Mouse (Mus musculus): Measurements from ENCODE around the gene Rhoc.

The Rhoc gene

DNA sequence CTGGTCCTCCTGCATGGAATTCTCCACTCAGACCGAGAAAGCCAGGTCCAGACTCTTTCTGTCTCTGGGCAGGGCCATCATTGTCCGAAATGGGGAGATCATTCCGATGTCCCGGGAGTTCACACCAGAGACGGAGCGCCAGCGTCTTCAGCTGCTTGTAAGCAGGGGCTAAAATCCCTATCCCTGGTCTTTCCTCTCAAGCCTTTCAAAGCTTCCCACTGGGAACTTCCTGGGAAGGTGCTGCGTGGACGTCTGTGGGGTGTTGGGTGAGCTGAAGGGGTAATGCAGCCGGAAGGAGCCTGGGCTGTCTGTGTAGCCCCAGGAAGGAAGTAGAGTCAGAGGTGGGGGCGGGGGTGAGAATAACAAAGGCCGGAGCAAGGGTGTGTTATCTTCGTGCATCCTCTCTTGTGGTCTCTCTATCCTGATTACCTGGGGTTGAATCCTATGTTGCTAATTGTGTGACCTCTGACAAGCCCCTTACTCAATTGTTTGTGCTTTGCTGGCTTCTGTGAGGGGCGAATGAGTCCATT is 4.1 kb upstream of the Rhoc start:
- in situ Hi-C loops (cut with MboI, MseI): loop anchor here (5.0 to 10.0 kb wide), 4 partner anchors 73 to 278 kb away; partner anchors contain the start of genes Cttnbp2nl (in 1 of the 2) and Wnt2b (in 1 of the 2)

DNA sequence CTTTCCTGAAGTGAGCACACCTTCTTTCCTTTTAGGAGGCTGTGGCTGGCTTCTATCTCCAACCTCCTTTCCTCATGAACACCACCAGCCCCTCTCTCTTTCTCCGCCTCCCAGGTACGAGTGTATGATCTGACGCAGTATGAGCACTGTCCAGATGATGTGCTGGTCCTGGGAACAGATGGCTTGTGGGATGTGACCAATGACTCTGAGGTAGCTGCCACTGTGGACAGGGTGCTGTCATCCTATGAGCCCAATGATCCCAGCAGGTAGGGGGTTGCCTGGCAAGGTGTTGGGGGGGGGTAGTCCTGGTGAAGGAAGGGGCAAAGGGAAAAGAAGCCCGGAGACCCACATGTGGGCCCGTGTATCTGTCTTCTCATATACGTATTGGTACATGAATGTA is 2.9 kb upstream of the Rhoc start:
- in situ Hi-C loops (cut with MboI, MseI): loop anchor here in 1 of 2 experiments (10.0 kb wide), 2 partner anchors 180 to 270 kb away; partner anchors contain the start of genes Cttnbp2nl and Wnt2b

DNA sequence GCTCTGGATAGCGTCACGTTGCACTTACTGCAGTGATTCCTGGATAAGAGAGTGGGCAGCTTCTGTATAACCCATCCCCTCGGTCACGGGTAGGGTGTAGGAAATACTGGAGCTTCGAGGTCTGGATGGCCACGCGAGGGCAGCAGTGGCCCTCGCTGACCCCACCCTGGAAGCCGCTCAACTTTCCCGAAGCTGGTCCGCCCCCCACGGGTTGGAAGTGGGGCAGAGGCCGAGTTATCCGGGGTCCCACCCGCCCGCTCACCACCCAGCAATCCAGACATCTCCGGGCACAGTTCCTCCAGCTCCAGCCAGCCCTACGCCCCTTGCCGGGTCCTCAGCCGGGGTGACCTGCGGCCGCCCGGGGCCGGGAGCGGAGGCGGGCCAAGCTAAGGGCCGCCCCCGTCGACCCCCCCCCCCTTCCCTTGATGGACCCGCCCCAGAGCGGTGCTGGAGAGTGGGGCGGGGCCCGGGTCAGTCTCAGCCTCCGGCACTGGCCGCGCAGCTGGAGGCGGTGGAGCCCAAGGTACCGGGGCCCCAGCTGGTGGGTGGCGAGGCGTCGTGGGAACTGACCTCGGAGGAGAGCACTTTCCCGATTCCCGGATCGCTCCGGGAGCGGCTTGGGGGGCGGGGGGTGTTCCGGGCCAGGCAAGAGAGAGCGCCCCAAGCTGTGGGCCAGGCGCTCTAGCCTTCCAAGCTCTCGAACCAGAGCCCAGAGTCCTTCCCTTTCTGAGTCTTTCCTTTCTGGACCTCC is 561 bp downstream of the Rhoc start:
- in situ Hi-C loops (cut with MboI, MseI): loop anchor here in 1 of 2 experiments (10.0 kb wide), 2 partner anchors 176 to 266 kb away; partner anchors contain the start of genes Cttnbp2nl and Wnt2b

DNA sequence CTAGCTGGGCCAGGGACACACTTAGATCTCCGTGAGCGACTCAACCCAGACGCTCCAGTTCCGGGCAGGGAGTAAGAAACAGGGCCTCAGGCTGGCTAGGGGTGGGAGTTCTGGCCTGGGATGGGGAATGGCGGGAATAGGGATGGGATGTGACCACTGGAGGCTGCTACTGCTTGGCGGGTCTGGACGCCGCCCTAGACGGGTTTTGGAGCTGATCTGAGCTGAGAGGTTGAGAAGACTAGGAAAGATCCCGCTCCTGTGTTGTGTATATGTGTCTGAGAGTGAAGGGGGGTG is 1.1 kb downstream of the Rhoc start:
- in situ Hi-C loops (cut with MboI, MseI): loop anchor here in 1 of 2 experiments (10.0 kb wide), 2 partner anchors 176 to 266 kb away; partner anchors contain the start of genes Cttnbp2nl and Wnt2b

DNA sequence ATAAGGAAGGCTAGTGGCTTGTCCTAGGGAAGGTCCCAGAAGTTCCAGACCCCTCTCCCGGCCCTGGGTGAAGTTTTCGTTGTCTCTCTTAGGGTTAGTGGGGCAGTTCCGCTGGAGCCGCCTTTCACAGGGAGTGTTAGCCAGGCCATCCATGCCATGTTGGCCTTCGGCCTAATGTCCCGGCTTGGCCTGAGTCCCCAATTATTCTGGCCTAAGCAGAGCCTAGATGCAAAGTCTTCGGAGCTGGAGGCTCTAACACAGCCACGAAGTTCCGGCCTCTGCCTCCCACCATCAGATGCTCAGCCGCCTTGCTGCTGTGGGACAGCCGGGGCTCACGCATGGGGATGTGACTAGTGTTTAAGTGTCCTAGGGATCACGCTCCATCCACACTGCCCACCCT is 1.6 kb downstream of the Rhoc start:
- in situ Hi-C loops (cut with MboI, MseI): loop anchor here in 1 of 2 experiments (10.0 kb wide), 2 partner anchors 175 to 265 kb away; partner anchors contain the start of genes Cttnbp2nl and Wnt2b

- in situ Hi-C loops (cut with MboI, MseI): no loop called here
These were observed 2.3 kb downstream of the Rhoc start for GRCm38 (mm10) chr3:104790401-104790937.

- in situ Hi-C loops (cut with MboI, MseI): no loop called here
These were observed 2.8 kb downstream of the Rhoc start for GRCm38 (mm10) chr3:104791017-104791416.

DNA sequence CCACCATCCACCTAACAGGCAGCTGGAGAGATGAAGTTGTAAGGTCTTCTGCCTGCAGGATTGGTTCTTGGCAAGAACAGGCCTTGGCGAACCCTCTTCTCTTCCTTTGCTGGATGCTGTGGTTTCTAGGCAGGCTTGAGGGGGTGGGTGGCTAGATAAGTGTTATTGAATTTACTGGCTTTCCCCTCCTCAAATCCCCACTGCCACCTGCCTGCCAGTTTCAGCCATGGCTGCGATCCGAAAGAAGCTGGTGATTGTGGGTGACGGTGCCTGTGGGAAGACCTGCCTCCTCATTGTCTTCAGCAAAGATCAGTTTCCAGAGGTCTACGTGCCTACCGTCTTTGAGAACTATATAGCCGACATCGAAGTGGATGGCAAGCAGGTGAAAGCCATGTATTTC is 3.5 kb downstream of the Rhoc start:
- in situ Hi-C loops (cut with MboI, MseI): no loop called here

DNA sequence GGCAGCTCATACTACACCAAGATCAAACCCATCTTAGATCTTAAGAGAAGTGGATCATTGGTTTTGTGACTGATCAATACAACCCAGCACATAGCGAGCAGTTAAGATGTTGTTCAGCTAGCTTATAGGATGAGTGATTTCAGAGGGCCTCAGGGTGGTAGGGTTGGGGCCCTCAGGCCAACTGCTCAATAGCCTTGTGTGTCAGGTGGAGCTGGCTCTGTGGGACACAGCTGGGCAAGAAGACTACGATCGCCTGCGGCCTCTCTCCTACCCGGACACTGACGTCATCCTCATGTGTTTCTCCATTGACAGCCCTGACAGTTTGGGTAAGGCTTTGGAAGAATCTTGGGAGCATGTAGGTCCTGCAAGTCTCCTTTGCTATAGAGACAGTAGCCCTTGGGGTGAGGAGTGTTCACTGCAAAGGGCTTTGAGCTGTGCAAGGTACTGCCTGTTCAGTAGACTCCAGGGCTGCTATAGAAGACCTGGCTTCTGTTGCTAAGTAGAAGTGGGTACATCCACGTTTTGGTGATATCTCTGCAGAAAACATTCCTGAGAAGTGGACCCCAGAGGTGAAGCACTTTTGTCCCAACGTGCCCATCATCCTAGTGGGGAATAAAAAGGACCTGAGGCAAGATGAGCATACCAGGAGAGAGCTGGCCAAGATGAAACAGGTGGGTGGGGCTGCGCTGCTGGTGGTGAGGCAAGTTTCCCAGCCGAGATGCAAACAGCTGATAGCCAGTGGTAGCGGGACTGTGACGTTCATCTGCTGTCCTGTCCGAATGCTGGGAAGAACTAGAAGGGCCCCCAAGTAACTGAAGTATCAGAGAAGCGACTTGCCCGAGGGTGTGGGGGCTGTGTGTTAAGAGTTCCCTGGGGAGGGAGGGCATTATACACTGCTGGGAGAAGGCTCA is 4.4 kb downstream of the Rhoc start:
- in situ Hi-C loops (cut with MboI, MseI): no loop called here

GRCm38 (mm10) chr3:104793871-104794828 is 6.0 kb downstream of the Rhoc start:
- in situ Hi-C loops (cut with MboI, MseI): no loop called here

DNA sequence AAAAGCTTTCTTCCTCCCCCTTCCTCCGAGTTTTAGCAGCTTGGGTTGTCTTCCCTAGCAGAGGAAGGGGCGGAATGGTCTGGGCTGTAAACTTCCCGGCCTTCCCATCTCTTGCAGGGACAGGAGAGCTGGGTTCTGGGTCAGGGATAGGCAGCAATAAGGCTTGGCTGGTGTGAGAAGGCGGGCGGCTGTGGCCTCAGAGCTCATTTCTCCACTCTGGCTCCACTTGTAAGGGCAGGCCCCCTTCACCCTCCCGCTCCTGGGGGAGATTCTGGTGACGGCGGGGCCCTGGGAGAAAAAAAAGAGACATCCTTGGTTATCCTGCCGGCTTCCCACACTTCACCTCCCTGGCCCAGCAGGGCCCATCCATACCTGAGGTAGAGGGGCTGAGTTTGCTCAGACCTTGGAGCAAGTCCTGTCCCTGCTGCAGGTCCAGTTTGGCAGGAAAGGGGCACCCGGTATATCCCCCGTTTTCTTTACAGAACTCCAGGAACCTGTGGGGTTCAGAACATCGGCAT is 6.8 kb downstream of the Rhoc start:
- in situ Hi-C loops (cut with MboI, MseI): no loop called here

DNA sequence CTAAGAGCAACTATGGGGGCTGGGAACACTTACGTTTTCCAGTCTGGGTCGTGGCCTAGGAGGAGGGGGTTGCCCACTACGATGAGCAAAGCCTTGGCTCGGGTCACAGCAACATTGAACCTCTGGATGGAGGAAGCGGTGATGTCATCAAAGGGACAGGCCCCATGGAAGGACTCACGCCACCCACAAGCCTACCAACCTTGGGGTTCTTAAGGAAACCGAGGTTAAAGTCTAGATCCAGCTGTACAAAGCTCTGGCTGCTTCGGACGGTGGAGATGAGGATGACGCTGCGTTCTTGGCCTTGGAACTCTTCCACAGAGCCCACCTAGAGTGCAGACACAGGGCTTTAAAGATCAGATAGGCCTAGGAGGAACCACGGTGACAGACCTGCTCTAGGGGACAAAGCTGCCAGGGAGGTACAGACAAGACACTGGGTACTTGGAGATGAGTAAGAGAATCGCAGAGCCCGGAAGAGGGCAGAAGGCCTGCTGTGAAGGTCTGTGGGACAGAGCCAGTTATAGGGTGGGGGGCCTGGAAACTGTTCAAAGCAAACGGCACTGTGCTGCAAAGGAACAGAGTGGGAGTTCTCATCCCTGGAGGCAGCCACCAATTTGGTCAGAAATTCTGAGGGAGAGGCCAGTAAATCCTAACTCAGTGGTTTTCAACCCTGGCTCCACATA is 7.6 kb downstream of the Rhoc start:
- in situ Hi-C loops (cut with MboI, MseI): no loop called here

DNA sequence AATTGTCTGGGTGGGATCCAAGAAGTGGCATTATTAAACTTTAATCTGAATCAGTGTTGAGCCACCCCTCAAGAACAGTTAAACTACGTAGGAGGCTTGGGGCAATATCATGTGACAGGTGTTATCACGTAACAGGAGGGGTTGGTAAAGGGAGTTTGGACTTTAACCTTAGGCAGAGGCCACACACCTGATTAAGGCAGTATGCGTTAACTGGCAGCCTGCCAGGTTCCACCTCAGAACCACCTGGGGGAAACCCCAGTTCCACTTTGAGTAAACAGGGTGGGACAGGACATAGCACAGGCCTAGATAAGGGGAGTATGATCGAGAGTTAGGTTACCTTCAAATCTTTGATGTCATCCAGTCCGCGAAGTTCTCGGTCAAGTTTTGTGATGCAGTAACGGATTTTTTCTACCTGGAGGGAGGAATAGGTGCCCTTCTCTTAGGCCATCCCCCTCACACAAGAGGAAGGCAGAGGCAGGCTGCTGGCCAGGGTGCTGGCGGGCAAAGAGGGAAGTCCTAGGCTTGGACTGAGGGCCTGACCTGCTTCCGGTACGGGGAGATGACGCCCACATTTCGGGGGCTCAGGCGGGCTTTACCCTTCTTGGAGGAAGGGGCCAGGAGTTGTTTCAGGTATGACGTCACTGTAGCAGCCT is 8.4 kb downstream of the Rhoc start:
- in situ Hi-C loops (cut with MboI, MseI): no loop called here

DNA sequence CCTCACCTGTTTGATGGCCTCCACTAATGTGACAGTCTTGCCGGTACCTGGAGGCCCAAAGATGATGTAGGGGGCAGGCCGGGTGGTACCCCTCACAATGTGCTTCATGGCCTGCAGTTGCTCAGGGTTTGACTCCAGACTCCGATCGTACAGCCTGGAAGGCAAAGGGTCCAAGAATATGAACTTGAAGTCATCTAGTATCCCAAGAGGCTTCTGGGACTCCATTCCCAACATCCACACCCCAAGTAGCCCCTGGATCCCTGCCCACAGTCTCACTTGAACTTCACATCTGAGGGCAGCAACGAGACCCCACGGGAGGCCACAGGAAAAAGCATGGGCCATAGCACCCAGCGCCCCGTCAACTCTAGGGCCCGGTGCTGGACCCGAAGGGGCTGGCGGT is 12.5 kb downstream of the Rhoc start:
- in situ Hi-C loops (cut with MboI, MseI): no loop called here

GRCm38 (mm10) chr3:104801481-104801880 is 13.3 kb downstream of the Rhoc start:
- in situ Hi-C loops (cut with MboI, MseI): no loop called here

GRCm38 (mm10) chr3:104804312-104804711 is 16.1 kb downstream of the Rhoc start:
- in situ Hi-C loops (cut with MboI, MseI): no loop called here

GRCm38 (mm10) chr3:104805539-104805938 is 17.4 kb downstream of the Rhoc start:
- in situ Hi-C loops (cut with MboI, MseI): no loop called here

DNA sequence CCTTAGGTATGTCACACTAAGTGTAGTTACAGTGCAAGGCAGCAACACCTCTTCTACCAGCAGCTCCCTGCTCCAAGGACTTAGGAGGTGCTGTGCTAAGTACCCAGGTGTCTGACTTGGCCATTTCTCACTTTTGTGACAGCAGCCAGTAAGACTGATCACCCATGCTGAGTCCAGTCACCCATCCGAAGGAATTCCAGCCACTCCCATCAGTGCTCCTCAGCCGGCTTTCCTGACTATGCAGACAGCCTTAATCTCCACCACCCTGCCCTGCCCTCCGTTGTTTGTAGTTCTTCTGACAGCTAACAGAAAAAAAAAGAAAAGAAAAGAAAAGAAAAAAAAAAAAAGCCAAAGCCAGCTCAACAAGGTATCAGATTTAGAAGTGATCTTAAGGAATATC is 23.6 kb downstream of the Rhoc start:
- in situ Hi-C loops (cut with MboI, MseI): loop anchor here in 1 of 2 experiments (10.0 kb wide), 1 partner anchor 1717 kb away; no protein-coding TSS in a partner anchor

DNA sequence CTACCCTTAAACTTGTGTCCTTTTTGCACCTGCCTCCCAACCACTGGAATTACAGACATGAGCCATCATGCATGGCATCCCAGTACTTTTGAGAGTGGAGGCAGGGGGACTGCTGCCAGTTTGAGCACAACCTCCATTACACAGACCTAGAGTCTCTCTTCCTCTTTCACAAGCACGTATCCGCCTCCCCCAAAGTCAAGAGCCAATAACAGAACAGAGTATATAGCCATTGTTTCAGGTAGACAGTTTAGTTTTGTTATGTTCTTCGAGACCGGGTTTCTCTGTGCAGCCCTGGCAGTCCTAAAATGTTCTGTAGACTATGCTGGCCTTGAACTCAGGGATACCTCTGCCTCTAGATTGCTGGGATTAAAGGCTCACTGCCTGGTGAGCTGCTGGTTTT is 24.1 kb downstream of the Rhoc start:
- in situ Hi-C loops (cut with MboI, MseI): loop anchor here in 1 of 2 experiments (10.0 kb wide), 1 partner anchor 1717 kb away; no protein-coding TSS in a partner anchor
